In genomic region chr6:28423767-28424695, GRCm38 (mm10) we compare ENCODE assay signal across 8 mouse cellular contexts. TPM values are rescaled to one million over a fixed set of nuclear protein-coding genes. Genes with fewer than 3 reads are reported as not detected.
DNase-seq lines count a peak whose midpoint lies in the region; ATAC-seq and TF ChIP-seq lines count a peak whose summit lies in the region.

No protein-coding gene starts in this region.

- H3K4me2 ChIP-seq in embryonic facial prominence, embryonic 14.5 days (ENCODE audit: low read depth, low read length): peak overlapping the region; percentile 72
- H3K4me2 ChIP-seq in heart, embryonic 13.5 days: peak overlapping the region; percentile 77
- H3K4me2 ChIP-seq in liver, postnatal 0 days (ENCODE audit: low read depth, low read length): peak overlapping the region; percentile 75
- peak overlapping the region; percentile 64 for H3K4me2 ChIP-seq in neural tube, embryonic 14.5 days (ENCODE audit: low read depth, low read length)

- peaks cover 21% of the 10 kb centered on the region for H3K36me3 ChIP-seq in embryonic facial prominence, embryonic 14.5 days (ENCODE audit: control insufficient read depth, insufficient read depth, low read length)
- H3K36me3 ChIP-seq in heart, embryonic 13.5 days: peaks cover 30% of the 10 kb centered on the region
- peaks cover 18% of the 10 kb centered on the region for H3K36me3 ChIP-seq in liver, postnatal 0 days (replicated peaks; ENCODE audit: insufficient read depth, low read length)
- H3K36me3 ChIP-seq in neural tube, embryonic 14.5 days (ENCODE audit: control insufficient read depth, insufficient read depth, low read length): peaks cover 9% of the 10 kb centered on the region

- H3K4me3 ChIP-seq in embryonic facial prominence, embryonic 14.5 days (ENCODE audit: low read depth, low read length): peak overlapping the region; percentile 92
- peak overlapping the region; percentile 96 for H3K4me3 ChIP-seq in heart, embryonic 13.5 days
- H3K4me3 ChIP-seq in liver, postnatal 0 days (ENCODE audit: low read depth, low read length): peak overlapping the region; percentile 98
- H3K4me3 ChIP-seq in neural tube, embryonic 14.5 days (ENCODE audit: low read depth, low read length): peak overlapping the region; percentile 86

- TF ChIP-seq CTCF in liver, postnatal 0 days (IDR thresholded peaks at IDR 0.05; ENCODE audit: low read depth): peak; percentile 59

- peak; percentile 61 for DNase-seq in 416B (ENCODE audit: low read depth)
- DNase-seq in adrenal gland, postnatal 14 days: peak; percentile 75
- peak; percentile 57 for DNase-seq in embryonic facial prominence, embryonic 14.5 days (ENCODE audit: low spot score)
- DNase-seq in kidney, postnatal 10 days: peak; percentile 73
- peak; percentile 72 for DNase-seq in liver, postnatal 0 days
- DNase-seq in testis, postnatal 14 days (ENCODE audit: low spot score): peak; percentile 49

- 28% methylated on average over 11 of the region's 46 CpGs for WGBS in embryonic facial prominence, embryonic 14.5 days
- 3% methylated on average over 46 of the region's 46 CpGs for WGBS in heart, embryonic 13.5 days
- WGBS in liver, postnatal 0 days (ENCODE audit: insufficient replicate concordance): 7% methylated on average over 36 of the region's 46 CpGs
- 11% methylated on average over 41 of the region's 46 CpGs for WGBS in neural tube, embryonic 14.5 days

- peak overlapping the region; percentile 98 for H3K9ac ChIP-seq in embryonic facial prominence, embryonic 14.5 days (ENCODE audit: low read depth, low read length)
- H3K9ac ChIP-seq in heart, embryonic 13.5 days: peak overlapping the region; percentile 97
- peak overlapping the region; percentile 98 for H3K9ac ChIP-seq in liver, postnatal 0 days (replicated peaks)
- peak overlapping the region; percentile 98 for H3K9ac ChIP-seq in neural tube, embryonic 14.5 days (replicated peaks; ENCODE audit: low read depth, low read length)

- peak; percentile 90 for TF ChIP-seq EP300 in liver, postnatal 0 days (IDR thresholded peaks at IDR 0.05; ENCODE audit: low read depth)

- peak; percentile 30 for ATAC-seq in embryonic facial prominence, embryonic 14.5 days (ENCODE audit: low read depth)
- ATAC-seq in heart, embryonic 13.5 days (ENCODE audit: extremely low read depth, insufficient number of reproducible peaks, low FRiP score, low TSS enrichment): 0 out of 2 replicates have a peak, but pooled peaks have one; percentile 25
- peak; percentile 46 for ATAC-seq in liver, postnatal 0 days
- ATAC-seq in neural tube, embryonic 14.5 days (ENCODE audit: low read depth): peak; percentile 38

- H3K4me1 ChIP-seq in embryonic facial prominence, embryonic 14.5 days (ENCODE audit: control insufficient read depth, insufficient read depth, low read length): peaks cover 24% of the 10 kb centered on the region
- peaks cover 48% of the 10 kb centered on the region for H3K4me1 ChIP-seq in heart, embryonic 13.5 days
- H3K4me1 ChIP-seq in liver, postnatal 0 days (ENCODE audit: insufficient read depth): peaks cover 47% of the 10 kb centered on the region
- H3K4me1 ChIP-seq in neural tube, embryonic 14.5 days (ENCODE audit: control insufficient read depth, insufficient read depth, low read length): peaks cover 32% of the 10 kb centered on the region

- H3K27ac ChIP-seq in embryonic facial prominence, embryonic 14.5 days (replicated peaks; ENCODE audit: low read depth, low read length): peak overlapping the region; percentile 89
- peak overlapping the region; percentile 85 for H3K27ac ChIP-seq in heart, embryonic 13.5 days (replicated peaks)
- peak overlapping the region; percentile 91 for H3K27ac ChIP-seq in liver, postnatal 0 days (ENCODE audit: low read depth)
- H3K27ac ChIP-seq in neural tube, embryonic 14.5 days (ENCODE audit: low read depth, low read length): peak overlapping the region; percentile 84

- no peaks in the 10 kb centered on the region for H3K9me3 ChIP-seq in embryonic facial prominence, embryonic 14.5 days (ENCODE audit: control insufficient read depth, low read length)
- H3K9me3 ChIP-seq in heart, embryonic 13.5 days: no peaks in the 10 kb centered on the region
- H3K9me3 ChIP-seq in liver, postnatal 0 days (ENCODE audit: low read length): no peaks in the 10 kb centered on the region
- no peaks in the 10 kb centered on the region for H3K9me3 ChIP-seq in neural tube, embryonic 14.5 days (ENCODE audit: control insufficient read depth, low read length)

- H3K27me3 ChIP-seq in embryonic facial prominence, embryonic 14.5 days (replicated peaks; ENCODE audit: control insufficient read depth, insufficient read depth, low read length): no peaks in the 10 kb centered on the region
- no peaks in the 10 kb centered on the region for H3K27me3 ChIP-seq in heart, embryonic 13.5 days (replicated peaks)
- no peaks in the 10 kb centered on the region for H3K27me3 ChIP-seq in liver, postnatal 0 days (ENCODE audit: insufficient read depth, low read length)
- H3K27me3 ChIP-seq in neural tube, embryonic 14.5 days (ENCODE audit: control insufficient read depth, insufficient read depth, low read length): 0 out of 2 replicates have a peak, but pooled peaks cover 2% of the 10 kb centered on the region

RNA-seq across cellular contexts. Expression of gene Arf5, which starts 0.7 kb away (rescaled TPM):
- total RNA-seq in adrenal gland, postnatal 14 days (2021): 165 and 174 TPM in 2 replicates
- polyA plus RNA-seq in embryonic facial prominence, embryonic 14.5 days (2014; fragmentation: Nextera tagmentation; extraction: Ambion mirVana): 353 and 373 TPM in 2 replicates
- polyA plus RNA-seq in heart, embryonic 13.5 days (2015; fragmentation: Nextera tagmentation; extraction: Ambion mirVana): 231 and 250 TPM in 2 replicates
- polyA plus RNA-seq in liver, postnatal 0 days (2015; fragmentation: Nextera tagmentation; extraction: Ambion mirVana): 272 and 288 TPM in 2 replicates
- polyA plus RNA-seq in neural tube, embryonic 14.5 days (2014; fragmentation: Nextera tagmentation; extraction: Ambion mirVana): 392 and 403 TPM in 2 replicates

RNA-seq across cellular contexts. Expression of gene Fscn3, which starts 3.6 kb away (rescaled TPM):
- not detected in 2 replicates for total RNA-seq in adrenal gland, postnatal 14 days (2021)
- not detected in 2 replicates for polyA plus RNA-seq in embryonic facial prominence, embryonic 14.5 days (2014; fragmentation: Nextera tagmentation; extraction: Ambion mirVana)
- polyA plus RNA-seq in heart, embryonic 13.5 days (2015; fragmentation: Nextera tagmentation; extraction: Ambion mirVana): not detected in 2 replicates
- polyA plus RNA-seq in liver, postnatal 0 days (2015; fragmentation: Nextera tagmentation; extraction: Ambion mirVana): 0.06 and 0.11 TPM in 2 replicates
- not detected in 2 replicates for polyA plus RNA-seq in neural tube, embryonic 14.5 days (2014; fragmentation: Nextera tagmentation; extraction: Ambion mirVana)

RNA-seq across cellular contexts. Expression of gene Gcc1, which starts 4.2 kb away (rescaled TPM):
- 12.7 and 15.4 TPM in 2 replicates for total RNA-seq in adrenal gland, postnatal 14 days (2021)
- polyA plus RNA-seq in embryonic facial prominence, embryonic 14.5 days (2014; fragmentation: Nextera tagmentation; extraction: Ambion mirVana): 6.8 and 8.4 TPM in 2 replicates
- 5.4 TPM in 2 replicates for polyA plus RNA-seq in heart, embryonic 13.5 days (2015; fragmentation: Nextera tagmentation; extraction: Ambion mirVana)
- 2.8 and 2.9 TPM in 2 replicates for polyA plus RNA-seq in liver, postnatal 0 days (2015; fragmentation: Nextera tagmentation; extraction: Ambion mirVana)
- polyA plus RNA-seq in neural tube, embryonic 14.5 days (2014; fragmentation: Nextera tagmentation; extraction: Ambion mirVana): 5.9 and 9.3 TPM in 2 replicates

RNA-seq across cellular contexts. Expression of gene Pax4, which starts 25.1 kb away (rescaled TPM):
- total RNA-seq in adrenal gland, postnatal 14 days (2021): not detected in 2 replicates
- polyA plus RNA-seq in embryonic facial prominence, embryonic 14.5 days (2014; fragmentation: Nextera tagmentation; extraction: Ambion mirVana): not detected in 2 replicates
- not detected in 2 replicates for polyA plus RNA-seq in heart, embryonic 13.5 days (2015; fragmentation: Nextera tagmentation; extraction: Ambion mirVana)
- not detected in 2 replicates for polyA plus RNA-seq in liver, postnatal 0 days (2015; fragmentation: Nextera tagmentation; extraction: Ambion mirVana)
- not detected in 2 replicates for polyA plus RNA-seq in neural tube, embryonic 14.5 days (2014; fragmentation: Nextera tagmentation; extraction: Ambion mirVana)

RNA-seq across cellular contexts. Expression of gene Zfp800, which starts 26.2 kb away (rescaled TPM):
- total RNA-seq in adrenal gland, postnatal 14 days (2021): 22.5 and 25.3 TPM in 2 replicates
- polyA plus RNA-seq in embryonic facial prominence, embryonic 14.5 days (2014; fragmentation: Nextera tagmentation; extraction: Ambion mirVana): 17.7 and 19.9 TPM in 2 replicates
- 10.3 and 12.6 TPM in 2 replicates for polyA plus RNA-seq in heart, embryonic 13.5 days (2015; fragmentation: Nextera tagmentation; extraction: Ambion mirVana)
- 16.1 and 17.1 TPM in 2 replicates for polyA plus RNA-seq in liver, postnatal 0 days (2015; fragmentation: Nextera tagmentation; extraction: Ambion mirVana)
- 20.1 and 27.0 TPM in 2 replicates for polyA plus RNA-seq in neural tube, embryonic 14.5 days (2014; fragmentation: Nextera tagmentation; extraction: Ambion mirVana)

Comparison
In these comparisons a context has a peak if more than half of its experiments do, and no peak if none do; other contexts are left out.
1. Peak in every context shown above with its lines: DNase-seq, ATAC-seq, H3K4me3 ChIP-seq and H3K27ac ChIP-seq.